Mouse (Mus musculus): ENCODE measurements around the gene Rtn4. TPM values are rescaled to one million over a fixed set of nuclear protein-coding genes. Genes with fewer than 3 reads are reported as not detected.

The Rtn4 gene
- polyA plus RNA-seq, 1 experiment from 2014 or later = 11.9 TPM

- ATAC-seq (ENCODE audit: low read depth) = no peak
Measured at GRCm38 (mm10) chr11:29788499-29788898, 95.8 kb downstream of the Rtn4 start.

GRCm38 (mm10) chr11:29788921-29789638 is 96.3 kb downstream of the Rtn4 start:
- Histone ChIP-seq H3K4me3 (replicated peaks) (no peak overlapping the region), H3K27ac (no peak overlapping the region), H3K4me1 (replicated peaks) (peaks cover 12% of the 10 kb centered on the region), H3K36me3 (no peaks in the 10 kb centered on the region), H3K9ac (no peak overlapping the region), H3K27me3 (no peaks in the 10 kb centered on the region), H3K9me3 (replicated peaks) (no peaks in the 10 kb centered on the region), H3K4me2 (no peak overlapping the region)
- WGBS (ENCODE audit: insufficient replicate concordance) = 64% methylated on average over 6 of the region's 6 CpGs
- DNase-seq (no peak), ATAC-seq (ENCODE audit: low read depth) (no peak)

More at GRCm38 (mm10) chr11:29788499-29788898, 95.8 kb downstream of the Rtn4 start:
- H3K27me3 ChIP-seq = no peaks in the 10 kb centered on the region
- no peak overlapping the region for H3K4me3 ChIP-seq (replicated peaks)
- H3K4me1 ChIP-seq (replicated peaks) = peaks cover 12% of the 10 kb centered on the region
- no peaks in the 10 kb centered on the region for H3K9me3 ChIP-seq (replicated peaks)
- H3K36me3 ChIP-seq = no peaks in the 10 kb centered on the region
- H3K9ac ChIP-seq = no peak overlapping the region
- no peak overlapping the region for H3K27ac ChIP-seq
- DNase-seq = no peak
- WGBS (ENCODE audit: insufficient replicate concordance) = 38% methylated on average over 1 of the region's 1 CpGs
- no peak overlapping the region for H3K4me2 ChIP-seq

GRCm38 (mm10) chr11:29790796-29791195 is 98.0 kb downstream of the Rtn4 start:
- H3K9me3 ChIP-seq (replicated peaks) = no peaks in the 10 kb centered on the region
- H3K4me2 ChIP-seq = no peak overlapping the region
- DNase-seq = no peak
- ATAC-seq (ENCODE audit: low read depth) = no peak; the same call in 1 of the 2 replicates
- no peak overlapping the region for H3K4me3 ChIP-seq (replicated peaks)
- no peaks in the 10 kb centered on the region for H3K36me3 ChIP-seq
- peaks cover 12% of the 10 kb centered on the region for H3K4me1 ChIP-seq (replicated peaks)
- H3K27ac ChIP-seq = no peak overlapping the region
- 57% methylated on average over 2 of the region's 2 CpGs for WGBS (ENCODE audit: insufficient replicate concordance)
- H3K27me3 ChIP-seq = no peaks in the 10 kb centered on the region
- no peak overlapping the region for H3K9ac ChIP-seq

Other genes with a start within 250 kb of the Rtn4 start
- gene Prorsd1, start 177.9 kb upstream of the Rtn4 start, polyA plus RNA-seq (2015; fragmentation: Nextera tagmentation; extraction: Ambion mirVana) = 25.0 and 29.8 TPM in 2 replicates
- 29.3 and 32.5 TPM in 2 replicates for gene Mtif2, start 166.5 kb upstream of the Rtn4 start, polyA plus RNA-seq (2015; fragmentation: Nextera tagmentation; extraction: Ambion mirVana)
- 0.05 and 0.07 TPM in 2 replicates for gene Clhc1, start 145.0 kb upstream of the Rtn4 start, polyA plus RNA-seq (2015; fragmentation: Nextera tagmentation; extraction: Ambion mirVana)
- 964 and 1,016 TPM in 2 replicates for gene Rps27a, start 144.8 kb upstream of the Rtn4 start, polyA plus RNA-seq (2015; fragmentation: Nextera tagmentation; extraction: Ambion mirVana)
- gene 4931440F15Rik, start 132.7 kb downstream of the Rtn4 start, polyA plus RNA-seq (2015; fragmentation: Nextera tagmentation; extraction: Ambion mirVana) = 0.29 and 0.38 TPM in 2 replicates